Mouse (Mus musculus) lung, embryonic 16.5 days (tissue): ENCODE data around the gene Lrmda. TPM values are rescaled to one million over a fixed set of nuclear protein-coding genes. Genes with fewer than 3 reads are reported as not detected.
A peak's percentile ranks its signal among the peaks of the same experiment; 100 is the strongest.

Source experiments
- ATAC-seq: fragments of 200-750 bp; cut with Nextera tagmentation; 2 replicates; pipeline ENCODE4 v1.8.0; 2017; ENCODE audit warnings: low read depth, mild to moderate bottlenecking, moderate library complexity
- H3K27ac ChIP-seq: fragments of 300-500 bp; sonication (generic); 2 replicates; pipeline ENCODE4 v1.5.1; 2014; ENCODE audit warnings: mild to moderate bottlenecking, control low read depth, low read length
- H3K27me3 ChIP-seq: fragments of 300-500 bp; sonication (generic); 2 replicates; pipeline ENCODE4 v1.6.1; 2014; ENCODE audit warnings: low read depth, low read length, mixed read lengths; ENCODE audit not compliant: control insufficient read depth, insufficient read depth
- H3K36me3 ChIP-seq: fragments of 300-500 bp; sonication (generic); 2 replicates; pipeline ENCODE4 v1.6.1; 2014; ENCODE audit warnings: low read length; ENCODE audit not compliant: control insufficient read depth, insufficient read depth
- H3K4me1 ChIP-seq: fragments of 300-500 bp; sonication (generic); replicated peaks from 2 replicates; pipeline ENCODE4 v1.6.1; 2014; ENCODE audit warnings: low read length, mixed read lengths; ENCODE audit not compliant: control insufficient read depth, insufficient read depth
- H3K4me2 ChIP-seq: fragments of 300-500 bp; sonication (generic); 2 replicates; pipeline ENCODE4 v1.6.1; 2014; ENCODE audit warnings: low read depth, low read length, control low read depth
- H3K4me3 ChIP-seq: fragments of 300-500 bp; sonication (generic); 2 replicates; pipeline ENCODE4 v1.5.1; 2014; ENCODE audit warnings: mild to moderate bottlenecking, low read length, control low read depth
- H3K9ac ChIP-seq: fragments of 300-500 bp; sonication (generic); 2 replicates; pipeline ENCODE4 v1.6.1; 2014; ENCODE audit warnings: low read length, control low read depth
- H3K9me3 ChIP-seq: fragments of 300-500 bp; sonication (generic); 2 replicates; pipeline ENCODE4 v1.6.1; 2016; ENCODE audit warnings: low read length; ENCODE audit not compliant: control insufficient read depth
- WGBS: fragments of 180-500 bp; shearing (Covaris S2); extraction: QIAGEN DNeasy Blood & Tissue Kit; methylation state at CpG from one replicate; pipeline ENCODE4 v1.1.7; 2014; 5-methylcytosine and 5-hydroxymethylcytosine counted together
- polyA plus RNA-seq: library from polyadenylated mRNA; unstranded; fragments of >200 nt; fragmentation: Nextera tagmentation; extraction: Ambion mirVana; gene quantifications from 2 replicates; pipeline ENCODE4 v1.2.1, GENCODE M21; 2015

The Lrmda gene
- polyA plus RNA-seq, 1 experiment from 2014 or later, result 1.2 TPM

GRCm38 (mm10) chr14:22051941-22052664 is 32.6 kb downstream of the Lrmda start:
- no peaks in the 10 kb centered on the region for H3K27me3 ChIP-seq

GRCm38 (mm10) chr14:22055630-22056029 is 36.1 kb downstream of the Lrmda start:
- no peaks in the 10 kb centered on the region for H3K36me3 ChIP-seq
- peaks cover 29% of the 10 kb centered on the region for H3K4me1 ChIP-seq
- 0 out of 2 replicates have a peak overlapping the region, but pooled peaks have one; percentile 5 for H3K4me2 ChIP-seq
- H3K4me3 ChIP-seq, result no peak overlapping the region
- ATAC-seq, result peak; percentile 80
- whole genome bisulfite sequencing, result 52% methylated on average over 8 of the region's 8 CpGs
- no peaks in the 10 kb centered on the region for H3K9me3 ChIP-seq
- H3K27me3 ChIP-seq, result no peaks in the 10 kb centered on the region
- H3K9ac ChIP-seq, result no peak overlapping the region
- H3K27ac ChIP-seq, result peak overlapping the region; percentile 56

More at GRCm38 (mm10) chr14:22051941-22052664, 32.6 kb downstream of the Lrmda start:
- no peaks in the 10 kb centered on the region for H3K36me3 ChIP-seq
- H3K9ac ChIP-seq, result no peak overlapping the region
- H3K4me3 ChIP-seq, result no peak overlapping the region
- peak; percentile 71 for ATAC-seq
- peak overlapping the region; percentile 52 for H3K27ac ChIP-seq
- 40% methylated on average over 14 of the region's 14 CpGs for WGBS
- no peak overlapping the region for H3K4me2 ChIP-seq
- no peaks in the 10 kb centered on the region for H3K9me3 ChIP-seq
- peaks cover 29% of the 10 kb centered on the region for H3K4me1 ChIP-seq

- no peak overlapping the region for H3K4me3 ChIP-seq
- H3K27ac ChIP-seq, result no peak overlapping the region
- H3K36me3 ChIP-seq, result no peaks in the 10 kb centered on the region
- peaks cover 28% of the 10 kb centered on the region for H3K4me1 ChIP-seq
- 68% methylated on average over 4 of the region's 4 CpGs for WGBS
- ATAC-seq, result no peak
- H3K9me3 ChIP-seq, result no peaks in the 10 kb centered on the region
- no peak overlapping the region for H3K9ac ChIP-seq
- no peak overlapping the region for H3K4me2 ChIP-seq
- no peaks in the 10 kb centered on the region for H3K27me3 ChIP-seq
Measured at GRCm38 (mm10) chr14:22056246-22056645, 36.7 kb downstream of the Lrmda start.

- Histone ChIP-seq H3K27me3 (no peaks in the 10 kb centered on the region), H3K4me1 (peaks cover 19% of the 10 kb centered on the region), H3K27ac (no peak overlapping the region), H3K4me3 (no peak overlapping the region), H3K9ac (no peak overlapping the region), H3K36me3 (no peaks in the 10 kb centered on the region), H3K9me3 (no peaks in the 10 kb centered on the region), H3K4me2 (no peak overlapping the region)
- no peak for ATAC-seq
- 32% methylated on average over 1 of the region's 1 CpGs for WGBS
Measured at GRCm38 (mm10) chr14:22058729-22059128, 39.2 kb downstream of the Lrmda start.

GRCm38 (mm10) chr14:22059348-22059861 is 39.9 kb downstream of the Lrmda start:
- 72% methylated on average over 6 of the region's 6 CpGs for WGBS

GRCm38 (mm10) chr14:22060787-22061186 is 41.3 kb downstream of the Lrmda start:
- no peak overlapping the region for H3K4me2 ChIP-seq

More at GRCm38 (mm10) chr14:22059348-22059861, 39.9 kb downstream of the Lrmda start:
- Histone ChIP-seq H3K4me2 (no peak overlapping the region), H3K9ac (no peak overlapping the region), H3K4me3 (no peak overlapping the region), H3K27ac (no peak overlapping the region), H3K27me3 (no peaks in the 10 kb centered on the region), H3K36me3 (no peaks in the 10 kb centered on the region), H3K4me1 (peaks cover 19% of the 10 kb centered on the region), H3K9me3 (no peaks in the 10 kb centered on the region)
- no peak for ATAC-seq

GRCm38 (mm10) chr14:22062117-22062855 is 42.8 kb downstream of the Lrmda start:
- Histone ChIP-seq H3K4me1 (no peaks in the 10 kb centered on the region), H3K4me2 (no peak overlapping the region), H3K27ac (no peak overlapping the region), H3K27me3 (no peaks in the 10 kb centered on the region), H3K4me3 (no peak overlapping the region), H3K9ac (no peak overlapping the region), H3K36me3 (no peaks in the 10 kb centered on the region), H3K9me3 (no peaks in the 10 kb centered on the region)
- 79% methylated on average over 9 of the region's 9 CpGs for WGBS
- ATAC-seq, result no peak

More at GRCm38 (mm10) chr14:22060787-22061186, 41.3 kb downstream of the Lrmda start:
- Histone ChIP-seq H3K4me1 (peaks cover 9% of the 10 kb centered on the region), H3K27me3 (no peaks in the 10 kb centered on the region), H3K36me3 (no peaks in the 10 kb centered on the region), H3K4me3 (no peak overlapping the region), H3K27ac (no peak overlapping the region), H3K9me3 (no peaks in the 10 kb centered on the region), H3K9ac (no peak overlapping the region)
- WGBS, result 89% methylated on average over 7 of the region's 7 CpGs
- ATAC-seq, result no peak

GRCm38 (mm10) chr14:22069169-22069568 is 49.7 kb downstream of the Lrmda start:
- H3K4me2 ChIP-seq, result no peak overlapping the region
- no peak for ATAC-seq
- H3K27ac ChIP-seq, result no peak overlapping the region
- H3K4me3 ChIP-seq, result no peak overlapping the region
- H3K27me3 ChIP-seq, result 0 out of 2 replicates have a peak, but pooled peaks cover 3% of the 10 kb centered on the region
- no peaks in the 10 kb centered on the region for H3K9me3 ChIP-seq
- no peaks in the 10 kb centered on the region for H3K36me3 ChIP-seq
- H3K4me1 ChIP-seq, result no peaks in the 10 kb centered on the region
- 36% methylated on average over 2 of the region's 2 CpGs for WGBS
- no peak overlapping the region for H3K9ac ChIP-seq

GRCm38 (mm10) chr14:22073385-22073784 is 53.9 kb downstream of the Lrmda start:
- no peak overlapping the region for H3K27ac ChIP-seq
- WGBS, result 87% methylated on average over 5 of the region's 5 CpGs
- H3K9ac ChIP-seq, result no peak overlapping the region
- no peaks in the 10 kb centered on the region for H3K36me3 ChIP-seq
- no peak for ATAC-seq
- H3K4me2 ChIP-seq, result no peak overlapping the region
- H3K27me3 ChIP-seq, result no peaks in the 10 kb centered on the region
- H3K4me3 ChIP-seq, result no peak overlapping the region
- H3K4me1 ChIP-seq, result no peaks in the 10 kb centered on the region
- H3K9me3 ChIP-seq, result no peaks in the 10 kb centered on the region
